Mouse (Mus musculus) neural tube, embryonic 11.5 days (tissue): Measurements from ENCODE around the gene BC107364. TPM values are rescaled to one million over a fixed set of nuclear protein-coding genes. Genes with fewer than 3 reads are reported as not detected.
"Not testable (repeated sequence)": the region's sequence is repeated elsewhere in the genome, so short reads cannot be mapped to it uniquely, and the experiment has no call there.

ENCODE experiments used
- ATAC-seq: fragments of 200-750 bp; cut with Nextera tagmentation; 2 replicates; pipeline ENCODE4 v1.8.0; 2017; ENCODE audit warnings: moderate number of reproducible peaks, mild to moderate bottlenecking, moderate TSS enrichment, moderate library complexity; ENCODE audit not compliant: insufficient read depth, low FRiP score, low TSS enrichment
- DNase-seq: peaks from one replicate; pipeline ENCODE4 v3.0.0-alpha.2; 2015; ENCODE audit warnings: low spot score
- H3K27ac ChIP-seq: fragments of 300-500 bp; sonication (generic); 2 replicates; pipeline ENCODE4 v1.5.1; 2014; ENCODE audit warnings: low read depth, mild to moderate bottlenecking, low read length
- H3K27me3 ChIP-seq: fragments of 300-500 bp; sonication (generic); 2 replicates; pipeline ENCODE4 v1.6.1; 2014; ENCODE audit warnings: mild to moderate bottlenecking, low read length, mixed read lengths; ENCODE audit not compliant: control insufficient read depth, insufficient read depth
- H3K36me3 ChIP-seq: fragments of 300-500 bp; sonication (generic); 2 replicates; pipeline ENCODE4 v1.6.1; 2014; ENCODE audit warnings: mild to moderate bottlenecking, low read length, moderate library complexity, mixed read lengths; ENCODE audit not compliant: control insufficient read depth, insufficient read depth
- H3K4me1 ChIP-seq: fragments of 300-500 bp; sonication (generic); 2 replicates; pipeline ENCODE4 v1.6.1; 2014; ENCODE audit warnings: low read length, mixed read lengths; ENCODE audit not compliant: control insufficient read depth, insufficient read depth
- H3K4me2 ChIP-seq: fragments of 300-500 bp; sonication (generic); 2 replicates; pipeline ENCODE4 v1.6.1; 2014; ENCODE audit warnings: low read depth, mild to moderate bottlenecking, moderate library complexity
- H3K4me3 ChIP-seq: fragments of 300-500 bp; sonication (generic); 2 replicates; pipeline ENCODE4 v1.5.1; 2014; ENCODE audit warnings: low read depth, low read length
- H3K9ac ChIP-seq: fragments of 300-500 bp; sonication (generic); 2 replicates; pipeline ENCODE4 v1.6.1; 2014; ENCODE audit warnings: mild to moderate bottlenecking, low read length
- H3K9me3 ChIP-seq: fragments of 300-500 bp; sonication (generic); 2 replicates; pipeline ENCODE4 v1.6.1; 2016; ENCODE audit warnings: low read length; ENCODE audit not compliant: control insufficient read depth
- WGBS: fragments of 180-500 bp; shearing (Covaris S2); extraction: QIAGEN DNeasy Blood & Tissue Kit; methylation state at CpG from one replicate; pipeline ENCODE4 v1.1.7; 2014; 5-methylcytosine and 5-hydroxymethylcytosine counted together
- polyA plus RNA-seq: library from polyadenylated mRNA; unstranded; fragments of >200 nt; fragmentation: Nextera tagmentation; extraction: Ambion mirVana; gene quantifications from 2 replicates; pipeline ENCODE4 v1.2.1, GENCODE M21; 2014

BC107364 gene
- polyA plus RNA-seq, 1 experiment from 2014 or later: not detected

DNA sequence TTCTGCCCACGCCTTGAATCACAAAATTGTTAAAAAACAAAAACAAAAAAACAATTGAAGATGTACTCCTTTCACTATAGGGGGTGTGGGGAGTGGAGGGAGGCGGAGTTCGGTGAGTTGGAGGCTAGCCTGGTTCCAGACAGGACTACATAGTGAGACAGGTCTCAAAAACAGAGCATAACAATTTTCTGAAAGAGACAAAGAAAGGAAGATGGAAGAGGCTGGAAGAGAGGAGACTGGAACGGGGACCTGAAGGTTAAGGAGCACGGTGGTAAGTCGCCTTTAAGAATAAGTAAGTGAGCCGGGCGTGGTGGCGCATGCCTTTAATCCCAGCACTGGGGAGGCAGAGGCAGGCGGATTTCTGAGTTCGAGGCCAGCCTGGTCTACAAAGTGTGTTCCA, 47.1 kb downstream of the BC107364 start:
- H3K27ac ChIP-seq: no peak overlapping the region
- H3K27me3 ChIP-seq: peaks cover 72% of the 10 kb centered on the region
- ATAC-seq: no peak
- no peak overlapping the region; the same call in 1 of the 2 replicates for H3K4me2 ChIP-seq
- WGBS: 21% methylated on average over 10 of the region's 11 CpGs
- H3K4me3 ChIP-seq: no peak overlapping the region
- H3K9me3 ChIP-seq: no peaks in the 10 kb centered on the region
- no peak overlapping the region for H3K9ac ChIP-seq
- H3K36me3 ChIP-seq: no peaks in the 10 kb centered on the region
- H3K4me1 ChIP-seq: peaks cover 13% of the 10 kb centered on the region
- no peak for DNase-seq

DNA sequence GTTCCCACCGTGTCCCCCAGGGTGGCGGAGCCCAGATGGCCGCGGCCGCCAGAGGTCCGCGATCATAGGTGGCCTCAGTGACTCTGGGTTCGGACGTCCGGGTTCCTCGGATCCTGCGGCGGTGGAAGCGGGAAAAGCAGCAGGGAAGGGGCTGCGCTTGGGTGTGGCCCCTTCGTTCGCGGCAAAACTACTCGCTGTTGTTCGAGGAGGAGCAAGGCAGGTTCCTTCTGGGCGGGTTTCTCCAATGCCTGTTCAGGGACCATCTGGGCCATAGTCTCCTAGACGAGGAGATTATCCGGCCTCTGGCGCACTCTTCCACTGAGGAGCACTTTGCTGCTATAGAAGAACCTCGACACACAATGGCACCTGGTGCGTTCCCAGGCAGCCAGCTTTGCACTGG, 47.7 kb downstream of the BC107364 start:
- Histone ChIP-seq H3K4me1 (peaks cover 13% of the 10 kb centered on the region), H3K27ac (no peak overlapping the region), H3K9me3 (no peaks in the 10 kb centered on the region), H3K36me3 (no peaks in the 10 kb centered on the region), H3K4me2 (peak overlapping the region; percentile 33), H3K9ac (no peak overlapping the region), H3K4me3 (peak overlapping the region; percentile 13; the same call in 1 of the 2 replicates), H3K27me3 (peaks cover 70% of the 10 kb centered on the region)
- 1% methylated on average over 26 of the region's 26 CpGs for WGBS
- DNase-seq (no peak), ATAC-seq (peak; percentile 29; the same call in 1 of the 2 replicates)

DNA sequence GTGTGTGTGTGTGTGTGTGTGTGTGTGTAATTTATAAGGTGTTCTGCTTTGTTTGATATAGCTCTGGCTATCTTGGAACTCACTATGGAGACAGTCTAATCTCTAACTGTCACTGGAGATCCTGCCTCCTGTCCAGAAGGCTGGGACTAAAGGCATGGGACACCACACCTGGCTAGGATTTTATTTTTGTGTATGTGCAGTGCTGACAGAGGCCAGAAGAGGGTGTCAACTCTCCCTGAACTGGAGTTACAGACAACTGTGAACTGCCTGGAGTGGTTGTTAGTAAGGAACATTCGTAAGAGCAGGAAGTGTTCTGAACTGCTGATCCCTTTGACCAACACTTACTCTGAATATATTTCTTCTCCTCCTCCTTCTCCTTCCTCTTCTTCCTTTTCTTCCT, 49.1 kb downstream of the BC107364 start:
- WGBS: 29% methylated on average over 1 of the region's 1 CpGs
- Histone ChIP-seq H3K9ac (no peak overlapping the region), H3K9me3 (no peaks in the 10 kb centered on the region), H3K4me1 (peaks cover 13% of the 10 kb centered on the region), H3K27me3 (peaks cover 70% of the 10 kb centered on the region), H3K36me3 (no peaks in the 10 kb centered on the region), H3K4me3 (no peak overlapping the region), H3K4me2 (no peak overlapping the region), H3K27ac (no peak overlapping the region)
- no peak for ATAC-seq
- no peak for DNase-seq

DNA sequence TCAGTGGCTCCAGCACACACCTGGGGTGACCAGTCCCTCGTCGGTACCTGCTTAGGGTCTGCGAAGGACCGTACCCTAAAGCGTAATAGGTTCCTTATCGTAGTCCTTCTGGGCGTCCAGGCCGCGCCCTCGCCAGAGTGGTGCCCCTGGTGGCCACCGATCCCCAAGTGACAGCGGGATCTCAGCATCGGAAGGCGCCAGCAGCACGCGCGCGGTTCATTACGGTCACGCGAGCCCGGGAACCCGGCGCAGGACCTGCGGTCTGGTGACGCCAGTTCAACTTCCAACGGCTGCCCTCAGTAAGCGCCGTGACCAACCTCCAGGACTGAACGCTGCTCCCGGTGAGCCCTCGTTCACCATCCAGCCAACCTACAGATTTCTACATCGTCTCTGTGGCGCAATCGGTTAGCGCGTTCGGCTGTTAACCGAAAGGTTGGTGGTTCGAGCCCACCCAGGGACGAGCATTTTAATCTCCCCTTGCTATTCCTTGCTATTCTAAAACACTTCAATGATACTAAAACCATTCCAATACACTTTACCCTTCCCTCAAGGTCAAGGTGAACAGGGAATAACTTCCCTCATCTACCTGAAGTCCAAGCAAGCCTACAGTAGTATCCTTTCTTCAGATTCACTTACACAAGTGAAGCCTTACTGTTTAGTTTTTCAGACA, 50.1 kb downstream of the BC107364 start:
- DNase-seq (peak; percentile 74), ATAC-seq (peak; percentile 53)
- Histone ChIP-seq H3K27me3 (peaks cover 69% of the 10 kb centered on the region), H3K4me1 (peaks cover 13% of the 10 kb centered on the region), H3K27ac (no peak overlapping the region), H3K9me3 (no peaks in the 10 kb centered on the region), H3K4me3 (peak overlapping the region; percentile 40), H3K36me3 (no peaks in the 10 kb centered on the region), H3K9ac (no peak overlapping the region), H3K4me2 (peak overlapping the region; percentile 54)
- under 1% methylated on average over 41 of the region's 41 CpGs for WGBS

DNA sequence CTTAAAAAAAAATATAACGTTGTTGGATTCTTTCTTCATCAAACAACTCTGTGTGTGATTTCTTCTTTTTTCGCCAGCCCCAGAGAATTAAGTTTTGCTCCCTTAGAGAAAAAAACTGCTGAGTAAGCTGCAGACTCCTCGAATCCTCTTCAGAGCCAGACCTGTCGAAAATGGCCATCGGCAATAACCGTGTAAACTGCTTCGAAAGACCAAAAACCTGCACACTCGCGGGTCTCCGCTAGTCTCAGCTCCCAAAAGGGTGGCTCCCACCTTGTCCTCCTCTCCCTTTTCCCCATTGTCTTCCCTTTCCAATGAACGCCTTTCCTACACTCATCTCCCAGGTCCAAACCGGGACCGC, 50.7 kb downstream of the BC107364 start:
- peaks cover 65% of the 10 kb centered on the region for H3K27me3 ChIP-seq
- H3K9ac ChIP-seq: no peak overlapping the region
- peak overlapping the region; percentile 40 for H3K4me3 ChIP-seq
- no peaks in the 10 kb centered on the region for H3K9me3 ChIP-seq
- H3K4me2 ChIP-seq: peak overlapping the region; percentile 54
- no peak for DNase-seq
- H3K4me1 ChIP-seq: peaks cover 13% of the 10 kb centered on the region
- no peak overlapping the region for H3K27ac ChIP-seq
- H3K36me3 ChIP-seq: no peaks in the 10 kb centered on the region
- WGBS: 2% methylated on average over 13 of the region's 13 CpGs
- ATAC-seq: no peak

DNA sequence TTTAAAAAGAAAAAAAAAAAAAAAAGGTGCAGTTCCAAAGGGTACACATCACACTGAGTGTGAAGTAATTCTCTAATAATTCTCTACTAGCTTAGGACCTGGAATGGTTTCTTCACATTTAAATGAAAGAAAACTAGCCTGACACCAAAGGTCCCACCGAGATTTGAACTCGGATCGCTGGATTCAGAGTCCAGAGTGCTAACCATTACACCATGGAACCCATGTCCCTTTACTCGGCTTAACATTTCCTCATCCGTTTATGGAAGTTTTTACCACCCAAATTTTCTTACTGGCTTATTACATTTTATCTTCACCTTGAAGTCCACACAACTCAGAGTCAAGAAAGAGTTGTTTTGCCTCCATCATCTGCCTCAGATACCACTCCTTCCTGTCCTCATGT, 53.2 kb downstream of the BC107364 start:
- H3K36me3 ChIP-seq: no peaks in the 10 kb centered on the region
- no peak overlapping the region for H3K9ac ChIP-seq
- DNase-seq: peak; percentile 27
- H3K27me3 ChIP-seq: peaks cover 58% of the 10 kb centered on the region
- 0 out of 2 replicates have a peak, but pooled peaks cover 3% of the 10 kb centered on the region for H3K4me1 ChIP-seq
- no peak overlapping the region for H3K27ac ChIP-seq
- H3K4me2 ChIP-seq: no peak overlapping the region
- H3K9me3 ChIP-seq: no peaks in the 10 kb centered on the region
- WGBS: 4% methylated on average over 5 of the region's 5 CpGs
- ATAC-seq: no peak
- no peak overlapping the region for H3K4me3 ChIP-seq

DNA sequence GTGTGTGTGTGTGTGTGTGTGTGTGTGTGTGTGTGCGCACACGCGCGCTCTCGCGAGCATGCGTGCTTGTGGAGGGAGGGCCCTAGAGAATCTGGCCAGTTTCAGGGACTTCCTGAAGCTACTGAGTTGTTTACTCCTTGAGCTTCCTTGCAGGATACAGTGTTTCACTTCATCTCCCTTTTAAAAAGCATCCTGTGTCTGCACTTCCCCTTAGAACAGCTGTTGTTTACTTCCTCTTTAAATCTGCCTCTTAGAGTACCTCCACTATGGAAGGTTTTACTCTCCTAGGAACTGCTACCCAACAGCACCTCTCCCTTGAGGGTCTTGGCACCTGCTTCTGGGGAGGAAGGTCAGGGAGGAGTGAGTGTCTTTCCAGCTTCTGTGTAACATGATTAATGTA, 55.2 kb downstream of the BC107364 start:
- H3K27ac ChIP-seq: no peak overlapping the region
- H3K36me3 ChIP-seq: no peaks in the 10 kb centered on the region
- H3K9ac ChIP-seq: no peak overlapping the region
- H3K9me3 ChIP-seq: no peaks in the 10 kb centered on the region
- WGBS: 90% methylated on average over 7 of the region's 7 CpGs
- peaks cover 45% of the 10 kb centered on the region for H3K27me3 ChIP-seq
- H3K4me3 ChIP-seq: no peak overlapping the region
- no peak for DNase-seq
- no peak overlapping the region for H3K4me2 ChIP-seq
- 0 out of 2 replicates have a peak, but pooled peaks cover 2% of the 10 kb centered on the region for H3K4me1 ChIP-seq
- ATAC-seq: no peak

DNA sequence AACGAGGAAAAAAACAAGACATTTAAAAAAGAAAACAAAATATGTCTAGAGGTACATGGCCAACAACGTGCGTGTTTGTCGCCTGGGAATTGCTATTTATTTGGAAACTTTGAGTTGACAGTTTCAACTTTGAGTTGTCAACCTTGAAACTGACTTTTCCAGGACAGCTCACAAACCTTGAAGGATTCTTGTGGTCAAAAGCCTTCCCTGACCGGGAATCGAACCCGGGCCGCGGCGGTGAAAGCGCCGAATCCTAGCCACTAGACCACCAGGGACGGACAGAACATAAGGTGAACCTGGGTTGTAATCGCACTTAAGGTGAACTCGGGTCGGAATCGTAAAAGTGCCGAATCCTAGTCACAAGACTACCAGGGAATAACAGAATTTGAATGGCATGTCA, 64.9 kb downstream of the BC107364 start:
- not testable (repeated sequence) for H3K4me1 ChIP-seq, H3K36me3 ChIP-seq, H3K27ac ChIP-seq, ATAC-seq, DNase-seq, H3K9ac ChIP-seq, H3K4me3 ChIP-seq, H3K4me2 ChIP-seq, H3K9me3 ChIP-seq
- no CpG with 5 or more reads among the region's 18 CpGs for WGBS
- peaks cover 24% of the 10 kb centered on the region for H3K27me3 ChIP-seq
